Mouse (Mus musculus): ENCODE measurements around the gene Oosp2. TPM values are rescaled to one million over a fixed set of nuclear protein-coding genes. Genes with fewer than 3 reads are reported as not detected.

Gene Oosp2
- polyA plus RNA-seq, 1 experiment from 2014 or later: not detected

DNA sequence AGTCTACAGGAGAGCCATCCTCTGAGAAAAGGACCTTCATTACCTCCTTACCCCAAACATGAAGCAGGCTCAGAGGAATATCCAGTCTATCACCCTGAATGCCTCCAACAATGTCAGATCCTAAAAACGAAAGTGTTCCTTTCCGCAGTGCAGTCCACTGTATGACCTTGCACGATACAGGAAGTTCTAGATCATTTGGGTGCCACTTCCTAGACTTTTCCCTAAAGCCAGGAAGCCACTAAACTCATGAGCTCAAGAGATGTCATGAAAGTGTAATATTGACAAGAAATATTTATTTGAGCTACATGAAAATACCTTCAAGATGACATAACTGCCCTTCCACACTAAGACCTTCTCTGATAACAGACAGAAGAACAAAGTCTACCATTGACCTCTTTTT, 59.0 kb downstream of the Oosp2 start:
- no peak overlapping the region for H3K4me3 ChIP-seq (replicated peaks)
- no peaks in the 10 kb centered on the region for H3K4me1 ChIP-seq
- no peaks in the 10 kb centered on the region for H3K27me3 ChIP-seq (replicated peaks)
- ATAC-seq (ENCODE audit: insufficient read depth, low FRiP score, low read depth): no peak
- WGBS: 87% methylated on average over 3 of the region's 3 CpGs
- no peaks in the 10 kb centered on the region for H3K9me3 ChIP-seq
- no peak overlapping the region for H3K27ac ChIP-seq
- H3K9ac ChIP-seq: no peak overlapping the region
- no peaks in the 10 kb centered on the region for H3K36me3 ChIP-seq
- no peak overlapping the region for H3K4me2 ChIP-seq

Other genes with a start within 250 kb of the Oosp2 start
- gene Ms4a4b, start 217.0 kb downstream of the Oosp2 start, polyA plus RNA-seq (2015; fragmentation: Nextera tagmentation; extraction: Ambion mirVana): 0.50 and 0.63 TPM in 2 replicates
- 11.6 and 12.2 TPM in 2 replicates for gene Ms4a6c, start 191.2 kb downstream of the Oosp2 start, polyA plus RNA-seq (2015; fragmentation: Nextera tagmentation; extraction: Ambion mirVana)
- gene Gm8369, start 174.6 kb downstream of the Oosp2 start, polyA plus RNA-seq (2015; fragmentation: Nextera tagmentation; extraction: Ambion mirVana): not detected in 2 replicates
- 7.4 and 7.6 TPM in 2 replicates for gene Ms4a6b, start 144.0 kb downstream of the Oosp2 start, polyA plus RNA-seq (2015; fragmentation: Nextera tagmentation; extraction: Ambion mirVana)
- 2.3 and 3.5 TPM in 2 replicates for gene Ms4a4d, start 123.8 kb downstream of the Oosp2 start, polyA plus RNA-seq (2015; fragmentation: Nextera tagmentation; extraction: Ambion mirVana)
- gene Ms4a6d, start 55.7 kb downstream of the Oosp2 start, polyA plus RNA-seq (2015; fragmentation: Nextera tagmentation; extraction: Ambion mirVana): 6.8 and 6.9 TPM in 2 replicates
- 0.81 and 0.83 TPM in 2 replicates for gene Ms4a2, start 36.8 kb downstream of the Oosp2 start, polyA plus RNA-seq (2015; fragmentation: Nextera tagmentation; extraction: Ambion mirVana)
- gene Ms4a3, start 19.7 kb downstream of the Oosp2 start, polyA plus RNA-seq (2015; fragmentation: Nextera tagmentation; extraction: Ambion mirVana): 0.86 and 1.7 TPM in 2 replicates
- not detected in 2 replicates for gene Oosp1, start 30.6 kb upstream of the Oosp2 start, polyA plus RNA-seq (2015; fragmentation: Nextera tagmentation; extraction: Ambion mirVana)
- not detected in 2 replicates for gene Oosp3, start 36.5 kb upstream of the Oosp2 start, polyA plus RNA-seq (2015; fragmentation: Nextera tagmentation; extraction: Ambion mirVana)
- 1.4 and 4.0 TPM in 2 replicates for gene Gif, start 87.0 kb upstream of the Oosp2 start, polyA plus RNA-seq (2015; fragmentation: Nextera tagmentation; extraction: Ambion mirVana)
- gene Mrpl16, start 109.8 kb upstream of the Oosp2 start, polyA plus RNA-seq (2015; fragmentation: Nextera tagmentation; extraction: Ambion mirVana): 52.2 and 53.5 TPM in 2 replicates
- 20.6 and 24.9 TPM in 2 replicates for gene Stx3, start 158.8 kb upstream of the Oosp2 start, polyA plus RNA-seq (2015; fragmentation: Nextera tagmentation; extraction: Ambion mirVana)
- gene Olfr1417, start 178.7 kb upstream of the Oosp2 start, polyA plus RNA-seq (2015; fragmentation: Nextera tagmentation; extraction: Ambion mirVana): 0.14 TPM in 1 of 2 replicates, not detected in the other
- gene Olfr1418, start 200.5 kb upstream of the Oosp2 start, polyA plus RNA-seq (2015; fragmentation: Nextera tagmentation; extraction: Ambion mirVana): not detected in 2 replicates
- gene Olfr1419, start 214.5 kb upstream of the Oosp2 start, polyA plus RNA-seq (2015; fragmentation: Nextera tagmentation; extraction: Ambion mirVana): 0.04 TPM in 1 of 2 replicates, not detected in the other
- 0.08 and 0.10 TPM in 2 replicates for gene Olfr1420, start 226.0 kb upstream of the Oosp2 start, polyA plus RNA-seq (2015; fragmentation: Nextera tagmentation; extraction: Ambion mirVana)